Mouse (Mus musculus): Measurements from ENCODE around the gene Tbl3.

DNA sequence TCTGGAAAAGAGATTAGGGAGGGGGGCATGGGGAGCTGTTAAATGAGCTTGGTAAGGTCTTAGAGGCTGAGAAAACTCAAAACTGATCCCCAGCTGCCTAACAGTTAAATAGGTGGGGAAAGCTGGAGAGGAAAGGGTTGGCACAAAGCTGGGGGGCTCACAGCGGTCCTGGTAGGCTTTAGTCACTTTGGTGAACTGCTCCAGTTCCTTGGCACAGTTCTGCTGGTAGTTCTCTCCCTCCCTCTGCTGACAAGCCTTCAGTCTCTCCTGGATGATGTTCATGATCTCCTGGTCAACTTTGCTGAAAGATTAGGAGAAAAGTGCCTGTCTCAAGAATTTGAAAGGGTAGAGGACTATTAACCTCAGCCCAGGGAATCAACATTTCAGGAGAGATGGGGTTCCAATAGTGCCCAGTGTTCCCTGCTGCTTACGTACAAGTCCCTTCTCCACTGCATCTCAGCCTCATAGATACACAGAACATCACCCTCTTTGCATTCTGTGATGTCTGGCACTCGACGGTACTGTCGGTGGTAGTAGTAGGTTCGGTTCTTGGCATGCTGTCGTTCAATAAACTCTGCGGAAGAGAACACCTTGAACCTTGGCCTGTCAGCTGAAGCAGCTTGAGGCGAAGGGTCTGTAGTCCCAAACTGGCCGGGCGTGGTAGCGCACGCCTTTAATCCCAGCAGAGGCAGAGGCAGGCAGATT, 14.9 kb upstream of the Tbl3 start:
- TF ChIP-seq EP300 (IDR thresholded peaks at IDR 0.05) (no peak), CTCF (IDR thresholded peaks at IDR 0.05) (no peak)

Measured in lung, postnatal 0 days (tissue).